Mouse (Mus musculus): Measurements from ENCODE around the gene Olfr134. TPM values are rescaled to one million over a fixed set of nuclear protein-coding genes. Genes with fewer than 3 reads are reported as not detected.
"Not testable (repeated sequence)": the region's sequence is repeated elsewhere in the genome, so short reads cannot be mapped to it uniquely, and the experiment has no call there.

The Olfr134 gene
- not detected in 2 replicates for polyA plus RNA-seq (2016; fragmentation: Nextera tagmentation; extraction: Ambion mirVana)

DNA sequence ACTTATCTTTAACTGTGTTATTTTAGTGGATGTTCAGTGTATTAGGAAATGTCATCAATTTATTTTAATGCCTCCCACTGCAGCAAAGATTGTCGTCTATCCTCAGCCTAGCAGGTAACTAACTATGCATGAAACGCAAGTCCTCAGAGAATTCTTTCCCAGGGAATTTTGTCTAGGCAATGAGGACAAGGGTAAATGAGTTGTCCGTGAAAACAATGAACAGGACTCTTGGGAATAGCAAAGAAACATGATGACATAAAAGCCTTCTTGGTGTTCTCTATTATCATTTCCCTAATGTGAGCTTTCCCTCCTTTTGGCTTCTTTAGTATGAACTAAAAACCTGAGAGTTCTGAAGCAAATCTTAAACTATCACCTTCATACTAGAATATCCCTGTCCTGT lies at the start of gene Olfr134:
TSS of gene Olfr134 (plus strand) at position 301 of the 400 bp plus-strand sequence.
- WGBS = 78% methylated on average over 3 of the region's 3 CpGs
- no peaks in the 10 kb centered on the region for H3K36me3 ChIP-seq
- no peak within 1 kb of the TSS for H3K27ac ChIP-seq (replicated peaks)
- no peaks in the 10 kb centered on the region for H3K4me1 ChIP-seq
- no peak for DNase-seq (ENCODE audit: low spot score)
- no peak within 1 kb of the TSS for H3K4me3 ChIP-seq
- H3K27me3 ChIP-seq (ENCODE audit: low read depth, poor library complexity, severe bottlenecking) = no peaks in the 10 kb centered on the region
- H3K9me3 ChIP-seq (replicated peaks) = no peaks in the 10 kb centered on the region

DNA sequence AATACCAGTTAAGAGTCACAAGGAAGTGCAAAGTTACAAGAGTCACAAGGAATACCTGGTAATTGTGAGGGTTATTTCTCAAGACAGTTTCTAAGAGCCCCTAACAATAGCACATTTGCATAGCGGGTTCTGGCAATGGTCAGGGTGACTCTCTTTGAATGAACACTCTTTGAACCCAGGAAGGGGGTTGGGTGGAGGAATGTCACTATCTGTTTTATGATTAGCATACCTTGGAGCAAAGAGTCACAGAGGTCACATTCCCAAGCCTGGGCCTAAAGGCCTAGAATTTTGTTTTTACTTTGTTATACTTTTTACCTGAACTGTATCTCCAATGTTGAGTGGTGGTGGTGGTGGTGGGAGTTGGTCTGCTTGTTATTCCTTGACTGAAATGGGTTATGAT lies 47.0 kb upstream of the Olfr134 start:
- H3K9me3 ChIP-seq (replicated peaks); H3K27me3 ChIP-seq (ENCODE audit: low read depth, poor library complexity, severe bottlenecking); H3K36me3 ChIP-seq; H3K27ac ChIP-seq (replicated peaks); DNase-seq (ENCODE audit: low spot score); H3K4me3 ChIP-seq; H3K4me1 ChIP-seq: not testable (repeated sequence)
- 74% methylated on average over 1 of the region's 1 CpGs for WGBS

DNA sequence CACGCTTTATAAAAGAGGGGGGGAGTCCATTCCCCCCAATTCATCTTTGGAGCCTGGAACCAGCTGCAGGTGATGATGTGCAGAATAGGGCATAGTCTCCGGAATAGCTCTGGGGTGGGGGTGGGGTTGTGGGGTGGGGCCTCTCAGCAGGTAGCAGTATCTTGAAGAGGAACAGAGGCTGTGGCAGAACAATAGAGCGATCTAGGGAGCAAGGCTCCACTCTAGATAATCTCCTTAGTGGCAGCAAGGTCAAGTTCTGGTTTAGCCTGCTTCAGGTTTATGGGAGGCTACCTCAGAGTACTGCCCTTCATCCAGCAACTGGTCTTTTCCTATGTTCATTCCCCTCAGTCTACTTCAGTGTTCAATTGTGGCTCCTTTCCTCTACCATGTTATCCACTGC lies 45.8 kb upstream of the Olfr134 start:
- not testable (repeated sequence) for H3K4me1 ChIP-seq; DNase-seq (ENCODE audit: low spot score); H3K9me3 ChIP-seq (replicated peaks); H3K36me3 ChIP-seq; H3K27ac ChIP-seq (replicated peaks); H3K27me3 ChIP-seq (ENCODE audit: low read depth, poor library complexity, severe bottlenecking); H3K4me3 ChIP-seq
- 62% methylated on average over 3 of the region's 3 CpGs for WGBS

DNA sequence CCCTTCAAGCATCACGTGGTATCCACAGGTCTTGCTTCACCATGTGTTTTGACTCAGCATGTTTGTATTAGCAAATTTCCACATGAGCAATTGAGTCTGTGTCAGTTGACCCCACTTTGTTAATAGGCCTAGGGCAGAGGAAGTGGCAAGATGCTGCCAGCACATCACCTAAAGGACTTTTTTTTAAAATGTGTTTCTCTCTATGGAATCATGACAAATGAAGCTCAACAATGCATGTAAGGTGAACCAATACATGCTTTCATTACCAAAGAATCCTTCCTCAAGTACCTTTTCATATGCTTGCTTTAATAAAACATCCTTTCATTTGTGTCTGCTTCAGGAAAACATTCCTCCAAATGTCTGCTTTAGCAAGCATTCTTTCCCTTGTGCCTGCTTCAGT lies 36.8 kb upstream of the Olfr134 start, which contains the start of gene Olfr132:
TSS of gene Olfr132 (minus strand) at position 101 of the 400 bp plus-strand sequence.
- H3K4me1 ChIP-seq = no peaks in the 10 kb centered on the region

DNA sequence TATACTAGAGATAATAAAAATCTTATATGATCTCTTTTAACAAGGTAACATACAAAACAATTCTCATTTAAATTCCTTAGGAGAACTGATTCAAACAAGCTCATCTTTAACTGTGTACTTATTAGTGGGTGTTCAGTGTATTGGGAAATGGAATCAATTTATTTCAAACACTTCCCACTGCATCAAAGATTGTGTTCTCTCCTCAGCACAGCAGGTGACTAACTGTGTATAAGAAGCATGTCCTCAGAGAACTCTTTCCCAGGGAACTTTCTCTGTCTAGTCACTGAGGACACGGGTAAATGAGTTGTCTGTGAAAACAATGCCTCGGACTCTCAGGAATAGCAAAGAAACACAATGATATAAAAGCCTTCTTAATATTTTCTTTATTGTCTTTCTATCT lies 26.2 kb upstream of the Olfr134 start, which contains the start of gene Olfr133:
TSS of gene Olfr133 (plus strand) at position 301 of the 400 bp plus-strand sequence.
- WGBS = 75% methylated on average over 2 of the region's 2 CpGs
- H3K36me3 ChIP-seq = no peaks in the 10 kb centered on the region
- DNase-seq (ENCODE audit: low spot score) = no peak

More for the DNA sequence above, 36.8 kb upstream of the Olfr134 start, which contains the start of gene Olfr132:
- Histone ChIP-seq H3K27me3 (ENCODE audit: low read depth, poor library complexity, severe bottlenecking) (no peaks in the 10 kb centered on the region), H3K4me3 (no peak within 1 kb of the TSS), H3K9me3 (replicated peaks) (no peaks in the 10 kb centered on the region), H3K36me3 (no peaks in the 10 kb centered on the region), H3K27ac (replicated peaks) (no peak within 1 kb of the TSS)
- WGBS = 85% methylated on average over 1 of the region's 1 CpGs
- DNase-seq (ENCODE audit: low spot score) = no peak

DNA sequence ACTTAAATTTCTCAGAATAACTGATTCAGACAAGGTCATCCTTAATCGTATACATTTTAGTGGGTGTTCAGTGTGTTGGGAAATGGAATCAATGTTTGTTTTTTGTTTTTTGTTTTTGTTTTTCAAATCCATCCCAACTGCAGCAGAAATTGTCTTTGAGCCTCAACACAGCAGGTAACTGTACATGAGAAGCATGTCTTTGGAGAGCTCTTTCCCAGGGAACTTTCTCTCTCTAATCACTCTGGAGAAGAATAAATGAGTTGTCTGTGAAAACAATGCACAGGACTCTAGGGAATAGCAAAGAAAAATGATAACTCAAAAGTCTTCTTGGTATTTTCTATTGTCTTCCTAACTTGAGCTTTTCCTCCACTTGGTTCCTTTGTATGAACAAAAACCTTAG lies 32.8 kb downstream of the Olfr134 start, which contains the start of gene Olfr135:
TSS of gene Olfr135 (plus strand) at position 301 of the 400 bp plus-strand sequence.
- DNase-seq (ENCODE audit: low spot score) = no peak
- Histone ChIP-seq H3K9me3 (replicated peaks) (peaks cover 14% of the 10 kb centered on the region; the same call in 1 of the 2 replicates), H3K4me1 (no peaks in the 10 kb centered on the region), H3K36me3 (no peaks in the 10 kb centered on the region), H3K4me3 (no peak within 1 kb of the TSS), H3K27ac (replicated peaks) (no peak within 1 kb of the TSS), H3K27me3 (ENCODE audit: low read depth, poor library complexity, severe bottlenecking) (no peaks in the 10 kb centered on the region)
- 94% methylated on average over 1 of the region's 1 CpGs for WGBS

More for the DNA sequence above, 26.2 kb upstream of the Olfr134 start, which contains the start of gene Olfr133:
- no peak within 1 kb of the TSS for H3K27ac ChIP-seq (replicated peaks)
- H3K9me3 ChIP-seq (replicated peaks) = no peaks in the 10 kb centered on the region; the same call in 1 of the 2 replicates
- no peaks in the 10 kb centered on the region for H3K27me3 ChIP-seq (ENCODE audit: low read depth, poor library complexity, severe bottlenecking)
- no peaks in the 10 kb centered on the region for H3K4me1 ChIP-seq
- no peak within 1 kb of the TSS for H3K4me3 ChIP-seq

Other genes with a start within 250 kb of the Olfr134 start
- gene Olfr761, start 218.3 kb upstream of the Olfr134 start, polyA plus RNA-seq (2016; fragmentation: Nextera tagmentation; extraction: Ambion mirVana) = not detected in 2 replicates
- gene Olfr129, start 111.3 kb upstream of the Olfr134 start, polyA plus RNA-seq (2016; fragmentation: Nextera tagmentation; extraction: Ambion mirVana) = not detected in 2 replicates
- gene Olfr130, start 107.5 kb upstream of the Olfr134 start, polyA plus RNA-seq (2016; fragmentation: Nextera tagmentation; extraction: Ambion mirVana) = not detected in 2 replicates
- not detected in 2 replicates for gene Olfr131, start 82.7 kb upstream of the Olfr134 start, polyA plus RNA-seq (2016; fragmentation: Nextera tagmentation; extraction: Ambion mirVana)
- gene Olfr132, start 36.9 kb upstream of the Olfr134 start, polyA plus RNA-seq (2016; fragmentation: Nextera tagmentation; extraction: Ambion mirVana) = not detected in 2 replicates
- not detected in 2 replicates for gene Olfr133, start 26.1 kb upstream of the Olfr134 start, polyA plus RNA-seq (2016; fragmentation: Nextera tagmentation; extraction: Ambion mirVana)
- not detected in 2 replicates for gene Olfr135, start 32.9 kb downstream of the Olfr134 start, polyA plus RNA-seq (2016; fragmentation: Nextera tagmentation; extraction: Ambion mirVana)
- not detected in 2 replicates for gene Olfr138, start 89.6 kb downstream of the Olfr134 start, polyA plus RNA-seq (2016; fragmentation: Nextera tagmentation; extraction: Ambion mirVana)
- gene Olfr137, start 136.2 kb downstream of the Olfr134 start, polyA plus RNA-seq (2016; fragmentation: Nextera tagmentation; extraction: Ambion mirVana) = not detected in 2 replicates
- not detected in 2 replicates for gene Olfr136, start 158.4 kb downstream of the Olfr134 start, polyA plus RNA-seq (2016; fragmentation: Nextera tagmentation; extraction: Ambion mirVana)
- not detected in 2 replicates for gene Esp36, start 248.8 kb downstream of the Olfr134 start, polyA plus RNA-seq (2016; fragmentation: Nextera tagmentation; extraction: Ambion mirVana)